Mouse (Mus musculus): ENCODE results near the gene Xaf1.

Xaf1 gene

DNA sequence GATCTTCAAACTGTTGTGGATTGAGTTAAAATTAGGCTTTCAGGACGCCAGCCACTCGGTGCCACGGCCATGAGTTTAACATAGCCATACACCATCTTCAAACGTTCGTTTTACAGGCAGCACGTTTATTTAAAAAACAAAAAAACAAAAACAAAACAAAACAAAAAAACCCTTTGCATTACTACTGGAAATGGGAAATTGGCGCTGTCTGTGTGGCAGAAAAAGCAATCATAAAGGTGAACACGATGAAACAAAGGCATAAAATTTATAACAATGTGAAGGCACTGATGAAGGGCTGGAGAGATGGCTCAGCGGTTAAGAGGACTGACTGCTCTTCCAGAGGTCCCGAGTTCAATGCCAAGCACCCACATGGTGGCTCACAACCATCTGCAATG, 60.9 kb downstream of the Xaf1 start, which contains the start of gene Tekt1:
Gene Tekt1 (minus strand): TSS at position 96 of the 395 bp plus-strand sequence.
- no peak for DNase-seq (ENCODE audit: low spot score)
